Mouse (Mus musculus) brain, embryonic 18.5 days (tissue): ENCODE data around the gene Olfr1053.
"Not testable (repeated sequence)": the region's sequence is repeated elsewhere in the genome, so short reads cannot be mapped to it uniquely, and the experiment has no call there.

Experiments
- DNase-seq: peaks from one replicate; pipeline ENCODE4 v3.0.0-alpha.2; 2012; ENCODE audit warnings: low read depth, low spot score

Gene Olfr1053

DNA sequence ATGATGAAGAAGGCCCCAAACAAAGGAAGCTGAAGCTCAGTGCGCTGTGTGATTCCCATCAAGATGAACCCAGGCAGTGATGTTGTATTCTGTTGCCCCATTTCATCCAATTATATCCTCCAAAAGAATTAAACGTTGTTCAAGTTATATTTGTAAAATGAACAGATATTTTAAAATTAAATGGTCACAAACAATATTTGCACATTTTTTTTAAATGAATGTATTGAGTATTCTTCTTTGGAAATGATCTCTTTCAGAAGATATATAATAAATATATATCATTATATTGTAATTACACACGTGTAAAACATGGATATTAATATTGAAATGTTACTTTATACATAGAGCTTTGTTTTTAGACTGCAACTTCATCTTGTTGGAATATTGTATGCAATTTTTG, at the start of gene Olfr1053:
TSS of gene Olfr1053 (minus strand) at position 101 of the 400 bp plus-strand sequence.
- DNase-seq = no peak

DNA sequence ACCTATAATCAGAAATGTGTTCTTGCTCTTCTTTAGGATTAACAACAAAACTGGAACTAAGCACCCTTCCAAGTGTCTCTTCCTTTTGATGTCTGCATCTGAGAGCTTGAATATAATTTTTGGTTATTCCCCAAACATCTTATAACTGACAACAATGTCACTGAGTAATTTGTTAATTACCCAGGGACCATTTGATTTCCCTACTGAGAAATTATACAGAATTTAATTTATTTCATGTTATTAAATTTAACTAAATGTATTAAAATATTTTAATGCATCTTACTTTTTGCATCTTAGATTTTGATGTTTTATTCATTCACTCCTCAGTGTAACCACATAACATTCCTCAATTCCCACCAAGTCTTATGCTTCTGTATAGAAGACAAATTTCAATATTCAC, 47.3 kb upstream of the Olfr1053 start, which contains the start of gene Olfr1056:
TSS of gene Olfr1056 (minus strand) at position 101 of the 400 bp plus-strand sequence.
- DNase-seq = no peak

GRCm38 (mm10) chr2:86351751-86352150, 36.7 kb upstream of the Olfr1053 start:
- DNase-seq = not testable (repeated sequence)

- no peak for DNase-seq
Measured at GRCm38 (mm10) chr2:86350184-86350583, 35.1 kb upstream of the Olfr1053 start, which contains the start of gene Olfr1055. TSS of gene Olfr1055 (minus strand) at chr2:86350284.

DNA sequence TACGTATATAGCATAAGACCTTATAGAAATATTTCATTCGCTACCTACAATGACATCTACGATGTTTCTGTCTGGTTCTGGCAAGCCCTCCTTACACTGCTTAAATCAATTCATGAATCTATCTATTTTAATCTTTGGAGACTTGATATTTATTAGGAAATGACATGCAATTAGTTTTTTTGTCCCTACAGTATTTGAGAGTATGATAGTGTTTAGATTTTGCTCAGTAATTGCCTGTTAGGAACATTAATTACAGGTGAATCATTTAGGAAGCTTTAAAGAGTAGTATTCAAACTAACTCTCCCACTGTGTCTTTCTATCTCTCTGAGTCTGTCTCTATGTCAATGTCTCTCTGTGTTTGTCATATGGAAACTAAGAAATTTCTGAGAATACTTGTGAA, 20.2 kb upstream of the Olfr1053 start, which contains the start of gene Olfr1054:
TSS of gene Olfr1054 (minus strand) at position 101 of the 400 bp plus-strand sequence.
- DNase-seq = no peak

GRCm38 (mm10) chr2:86292155-86292554, 22.9 kb downstream of the Olfr1053 start, which contains the start of gene Olfr1052:
TSS of gene Olfr1052 (plus strand) at chr2:86292455.
- no peak for DNase-seq

DNA sequence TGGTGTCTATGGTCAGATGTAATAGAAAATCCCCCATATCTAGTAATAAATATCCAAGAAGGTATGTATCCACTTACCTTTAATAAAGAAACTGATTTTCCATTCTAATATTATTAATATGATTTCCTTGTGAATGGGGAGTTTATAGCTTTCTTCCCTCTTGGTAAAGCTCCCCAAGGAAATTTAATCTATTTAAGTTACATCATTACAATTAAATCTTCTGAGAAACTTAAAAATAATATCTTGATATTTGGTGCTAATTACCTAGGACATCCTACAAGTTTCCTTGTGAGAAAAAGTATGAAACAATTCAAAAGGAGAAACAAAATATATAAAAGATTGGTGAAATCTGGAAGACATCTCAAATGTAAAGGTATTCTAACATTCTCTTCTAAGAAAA, 36.1 kb downstream of the Olfr1053 start, which contains the start of gene Olfr1051:
TSS of gene Olfr1051 (minus strand) at position 101 of the 400 bp plus-strand sequence.
- not testable (repeated sequence) for DNase-seq
